Mouse (Mus musculus): ENCODE results near the gene Irf6. TPM values are rescaled to one million over a fixed set of nuclear protein-coding genes. Genes with fewer than 3 reads are reported as not detected.

Gene Irf6
- polyA plus RNA-seq, 1 experiment from 2014 or later = 33.9 TPM

GRCm38 (mm10) chr1:193159613-193160012, 6.7 kb downstream of the Irf6 start:
- Histone ChIP-seq H3K36me3 (ENCODE audit: control insufficient read depth, insufficient read depth, low read length) (no peaks in the 10 kb centered on the region), H3K9me3 (ENCODE audit: control insufficient read depth, low read length) (no peaks in the 10 kb centered on the region), H3K4me3 (ENCODE audit: low read depth, low read length) (no peak overlapping the region), H3K27ac (replicated peaks; ENCODE audit: low read depth, low read length) (no peak overlapping the region), H3K4me1 (ENCODE audit: control insufficient read depth, insufficient read depth, low read length) (peaks cover 25% of the 10 kb centered on the region), H3K9ac (ENCODE audit: low read depth, low read length) (no peak overlapping the region), H3K27me3 (replicated peaks; ENCODE audit: control insufficient read depth, insufficient read depth, low read length) (no peaks in the 10 kb centered on the region; the same call in none of the 2 replicates), H3K4me2 (ENCODE audit: low read depth, low read length) (no peak overlapping the region)
- ATAC-seq (ENCODE audit: low read depth) (no peak), DNase-seq (ENCODE audit: low spot score) (no peak)
- 58% methylated on average over 1 of the region's 1 CpGs for WGBS

DNA sequence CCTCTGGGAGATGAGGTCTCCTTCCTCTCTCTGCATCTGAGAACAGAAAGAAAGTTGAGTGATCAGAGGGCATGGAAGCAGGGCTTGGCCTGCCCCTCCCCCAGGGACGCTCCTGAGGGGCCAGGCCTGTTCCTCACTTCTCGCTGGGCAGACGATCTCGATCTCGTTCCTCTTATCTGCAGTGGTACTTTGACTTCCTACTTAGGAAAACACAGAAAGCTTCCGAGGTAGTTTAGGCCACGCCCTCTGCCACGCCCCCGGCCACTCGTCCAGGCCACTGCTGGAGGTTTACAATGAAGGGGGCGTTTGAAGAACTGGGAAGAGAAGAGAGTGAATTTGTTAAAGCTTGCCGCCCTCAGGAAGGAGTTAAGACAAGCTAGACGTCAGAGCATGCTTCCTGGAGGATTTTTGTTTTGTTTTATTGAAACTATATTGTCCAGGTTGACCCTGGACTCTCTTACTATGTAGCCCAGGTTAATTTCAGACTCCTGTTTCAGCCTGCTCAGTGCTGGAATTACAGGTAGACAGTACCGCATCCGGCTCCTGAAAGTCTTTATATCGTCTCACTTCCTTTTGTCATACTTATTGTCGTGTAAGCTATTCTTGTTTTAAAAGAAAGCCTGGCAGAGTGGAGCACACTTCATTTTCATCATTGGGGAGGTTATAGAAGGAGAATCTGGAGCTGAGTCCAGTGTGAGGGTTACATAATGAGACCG, 7.6 kb downstream of the Irf6 start:
- H3K9ac ChIP-seq (ENCODE audit: low read depth, low read length) = 0 out of 2 replicates have a peak overlapping the region, but pooled peaks have one; percentile 42
- DNase-seq (ENCODE audit: low spot score) (peak; percentile 57), ATAC-seq (ENCODE audit: low read depth) (no peak)
- H3K4me1 ChIP-seq (ENCODE audit: control insufficient read depth, insufficient read depth, low read length) = peaks cover 24% of the 10 kb centered on the region
- H3K4me3 ChIP-seq (ENCODE audit: low read depth, low read length) = peak overlapping the region; percentile 16; the same call in 1 of the 2 replicates
- no peaks in the 10 kb centered on the region for H3K9me3 ChIP-seq (ENCODE audit: control insufficient read depth, low read length)
- no peak overlapping the region for H3K27ac ChIP-seq (replicated peaks; ENCODE audit: low read depth, low read length)
- H3K4me2 ChIP-seq (ENCODE audit: low read depth, low read length) = peak overlapping the region; percentile 48
- no peaks in the 10 kb centered on the region for H3K36me3 ChIP-seq (ENCODE audit: control insufficient read depth, insufficient read depth, low read length)
- H3K27me3 ChIP-seq (replicated peaks; ENCODE audit: control insufficient read depth, insufficient read depth, low read length) = no peaks in the 10 kb centered on the region
- WGBS = 16% methylated on average over 18 of the region's 18 CpGs

GRCm38 (mm10) chr1:193167746-193168145, 14.8 kb downstream of the Irf6 start, which contains the start of gene A130010J15Rik:
A130010J15Rik (plus strand) TSS chr1:193168046.
- DNase-seq (ENCODE audit: low spot score) (no peak), ATAC-seq (ENCODE audit: low read depth) (no peak)
- H3K27ac ChIP-seq (replicated peaks; ENCODE audit: low read depth, low read length) = no peak within 1 kb of the TSS
- H3K4me3 ChIP-seq (ENCODE audit: low read depth, low read length) = no peak within 1 kb of the TSS
- peaks cover 6% of the 10 kb centered on the region for H3K4me1 ChIP-seq (ENCODE audit: control insufficient read depth, insufficient read depth, low read length)
- 96% methylated on average over 3 of the region's 3 CpGs for WGBS
- H3K27me3 ChIP-seq (replicated peaks; ENCODE audit: control insufficient read depth, insufficient read depth, low read length) = no peaks in the 10 kb centered on the region
- H3K36me3 ChIP-seq (ENCODE audit: control insufficient read depth, insufficient read depth, low read length) = no peaks in the 10 kb centered on the region; the same call in 1 of the 2 replicates
- H3K9me3 ChIP-seq (ENCODE audit: control insufficient read depth, low read length) = no peaks in the 10 kb centered on the region
- no peak within 1 kb of the TSS for H3K4me2 ChIP-seq (ENCODE audit: low read depth, low read length)
- H3K9ac ChIP-seq (ENCODE audit: low read depth, low read length) = no peak within 1 kb of the TSS

DNA sequence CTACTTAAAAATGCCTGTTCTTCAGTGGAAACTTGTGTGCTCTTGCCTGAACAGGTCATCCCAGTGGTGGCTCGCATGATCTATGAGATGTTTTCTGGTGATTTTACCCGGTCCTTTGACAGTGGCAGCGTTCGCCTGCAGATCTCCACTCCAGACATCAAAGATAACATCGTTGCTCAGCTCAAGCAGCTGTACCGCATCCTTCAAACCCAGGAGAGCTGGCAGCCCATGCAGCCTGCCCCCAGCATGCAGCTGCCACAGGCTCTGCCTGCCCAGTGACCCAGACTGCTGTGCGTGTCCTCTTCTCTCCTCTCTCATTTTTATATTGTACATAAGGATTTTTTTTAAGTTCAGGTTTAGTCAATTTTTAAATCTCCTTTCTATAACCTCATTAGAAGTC, 16.3 kb downstream of the Irf6 start:
- no peaks in the 10 kb centered on the region for H3K9me3 ChIP-seq (ENCODE audit: control insufficient read depth, low read length)
- no peaks in the 10 kb centered on the region; the same call in 1 of the 2 replicates for H3K36me3 ChIP-seq (ENCODE audit: control insufficient read depth, insufficient read depth, low read length)
- H3K4me2 ChIP-seq (ENCODE audit: low read depth, low read length) = no peak overlapping the region
- H3K4me3 ChIP-seq (ENCODE audit: low read depth, low read length) = no peak overlapping the region
- DNase-seq (ENCODE audit: low spot score) (no peak), ATAC-seq (ENCODE audit: low read depth) (no peak)
- no peaks in the 10 kb centered on the region for H3K27me3 ChIP-seq (replicated peaks; ENCODE audit: control insufficient read depth, insufficient read depth, low read length)
- H3K9ac ChIP-seq (ENCODE audit: low read depth, low read length) = no peak overlapping the region
- no peak overlapping the region for H3K27ac ChIP-seq (replicated peaks; ENCODE audit: low read depth, low read length)
- H3K4me1 ChIP-seq (ENCODE audit: control insufficient read depth, insufficient read depth, low read length) = peaks cover 9% of the 10 kb centered on the region
- 72% methylated on average over 7 of the region's 7 CpGs for WGBS

DNA sequence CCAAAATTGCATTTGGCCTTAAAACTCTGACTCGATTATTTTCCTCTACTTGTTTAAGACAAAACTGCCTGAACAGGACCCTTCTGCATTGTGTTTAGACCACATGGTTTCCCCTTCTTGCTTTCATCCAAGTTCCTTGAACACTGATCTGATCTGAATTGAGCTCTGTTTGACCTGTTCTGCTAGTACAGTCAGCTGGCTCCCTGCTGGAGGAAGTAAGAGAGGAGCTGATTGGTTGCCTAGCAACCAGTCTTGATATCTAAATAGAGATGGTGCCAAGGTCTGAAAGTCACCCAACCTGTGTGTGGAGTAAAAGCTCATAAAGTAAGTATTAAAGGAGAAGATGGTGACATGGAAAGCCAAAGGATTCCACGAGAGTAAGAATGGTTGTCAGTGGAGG, 16.9 kb downstream of the Irf6 start:
- H3K9ac ChIP-seq (ENCODE audit: low read depth, low read length) = no peak overlapping the region
- no peak overlapping the region for H3K4me2 ChIP-seq (ENCODE audit: low read depth, low read length)
- no peaks in the 10 kb centered on the region for H3K27me3 ChIP-seq (replicated peaks; ENCODE audit: control insufficient read depth, insufficient read depth, low read length)
- no peaks in the 10 kb centered on the region for H3K9me3 ChIP-seq (ENCODE audit: control insufficient read depth, low read length)
- H3K4me1 ChIP-seq (ENCODE audit: control insufficient read depth, insufficient read depth, low read length) = peaks cover 15% of the 10 kb centered on the region
- no peak overlapping the region for H3K4me3 ChIP-seq (ENCODE audit: low read depth, low read length)
- ATAC-seq (ENCODE audit: low read depth) (no peak), DNase-seq (ENCODE audit: low spot score) (peak; percentile 87)
- no peak overlapping the region for H3K27ac ChIP-seq (replicated peaks; ENCODE audit: low read depth, low read length)
- WGBS = 68% methylated on average over 2 of the region's 2 CpGs
- H3K36me3 ChIP-seq (ENCODE audit: control insufficient read depth, insufficient read depth, low read length) = no peaks in the 10 kb centered on the region; the same call in 1 of the 2 replicates

- ATAC-seq (ENCODE audit: low read depth) (peak; percentile 98), DNase-seq (ENCODE audit: low spot score) (peak; percentile 99)
- Histone ChIP-seq H3K27ac (replicated peaks; ENCODE audit: low read depth, low read length) (peak overlapping the region; percentile 83), H3K27me3 (replicated peaks; ENCODE audit: control insufficient read depth, insufficient read depth, low read length) (no peaks in the 10 kb centered on the region), H3K9me3 (ENCODE audit: control insufficient read depth, low read length) (no peaks in the 10 kb centered on the region), H3K9ac (ENCODE audit: low read depth, low read length) (peak overlapping the region; percentile 77), H3K36me3 (ENCODE audit: control insufficient read depth, insufficient read depth, low read length) (no peaks in the 10 kb centered on the region; the same call in 1 of the 2 replicates), H3K4me2 (ENCODE audit: low read depth, low read length) (peak overlapping the region; percentile 70), H3K4me1 (ENCODE audit: control insufficient read depth, insufficient read depth, low read length) (peaks cover 20% of the 10 kb centered on the region), H3K4me3 (ENCODE audit: low read depth, low read length) (peak overlapping the region; percentile 61)
- under 1% methylated on average over 48 of the region's 48 CpGs for WGBS
These were observed 20.3 kb downstream of the Irf6 start for GRCm38 (mm10) chr1:193172991-193173809.

DNA sequence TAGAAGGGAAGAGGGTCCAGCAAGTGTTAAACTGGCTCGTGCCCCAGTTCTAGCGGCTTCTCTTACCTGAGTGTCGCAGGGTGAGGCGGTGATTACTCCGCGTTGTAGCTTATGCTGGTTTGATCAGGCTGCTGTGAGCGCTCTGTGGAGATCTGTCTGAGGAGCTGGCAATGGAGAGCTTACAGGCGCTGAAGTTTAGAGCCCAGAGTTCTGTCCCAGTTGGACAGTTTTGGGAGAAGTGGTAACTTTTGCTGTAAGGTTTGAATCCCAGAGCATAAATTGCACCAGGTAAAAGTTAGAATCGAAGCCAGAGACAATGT, 20.9 kb downstream of the Irf6 start:
- DNase-seq (ENCODE audit: low spot score) (no peak), ATAC-seq (ENCODE audit: low read depth) (no peak)
- peaks cover 20% of the 10 kb centered on the region for H3K4me1 ChIP-seq (ENCODE audit: control insufficient read depth, insufficient read depth, low read length)
- H3K9me3 ChIP-seq (ENCODE audit: control insufficient read depth, low read length) = no peaks in the 10 kb centered on the region
- H3K36me3 ChIP-seq (ENCODE audit: control insufficient read depth, insufficient read depth, low read length) = no peaks in the 10 kb centered on the region; the same call in 1 of the 2 replicates
- WGBS = 21% methylated on average over 9 of the region's 9 CpGs
- peak overlapping the region; percentile 77 for H3K9ac ChIP-seq (ENCODE audit: low read depth, low read length)
- no peaks in the 10 kb centered on the region for H3K27me3 ChIP-seq (replicated peaks; ENCODE audit: control insufficient read depth, insufficient read depth, low read length)
- H3K4me3 ChIP-seq (ENCODE audit: low read depth, low read length) = peak overlapping the region; percentile 61
- H3K4me2 ChIP-seq (ENCODE audit: low read depth, low read length) = peak overlapping the region; percentile 70
- peak overlapping the region; percentile 83 for H3K27ac ChIP-seq (replicated peaks; ENCODE audit: low read depth, low read length)

DNA sequence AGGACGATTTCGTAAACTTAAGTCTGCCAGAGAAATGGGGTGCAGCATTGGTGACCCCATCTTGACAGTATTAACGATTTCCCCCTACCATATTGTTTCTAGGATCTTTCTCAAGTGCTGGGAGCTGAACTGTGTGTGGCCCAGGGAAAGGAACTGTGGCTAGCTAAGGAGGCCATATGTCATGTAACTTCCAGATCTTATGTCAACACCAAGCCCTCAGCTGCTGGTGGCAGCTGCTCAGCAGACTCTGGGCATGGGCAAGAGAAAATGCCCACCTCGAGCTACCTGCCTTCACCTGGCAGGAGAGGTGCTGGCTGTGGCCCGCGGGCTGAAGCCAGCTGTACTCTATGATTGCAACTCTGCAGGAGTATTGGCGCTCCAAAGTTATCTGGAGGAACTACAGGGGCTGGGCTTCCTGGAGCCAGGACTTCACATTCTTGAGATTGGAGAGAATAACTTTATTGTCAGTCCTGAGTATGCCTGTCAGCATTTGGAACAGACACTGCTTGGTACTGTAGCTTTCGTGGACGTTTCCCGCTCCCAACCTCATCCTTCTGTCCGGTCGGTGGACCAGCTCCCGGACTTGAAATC, 21.3 kb downstream of the Irf6 start:
- peak overlapping the region; percentile 83; the same call in 1 of the 2 replicates for H3K27ac ChIP-seq (replicated peaks; ENCODE audit: low read depth, low read length)
- ATAC-seq (ENCODE audit: low read depth) (no peak), DNase-seq (ENCODE audit: low spot score) (no peak)
- no peaks in the 10 kb centered on the region for H3K36me3 ChIP-seq (ENCODE audit: control insufficient read depth, insufficient read depth, low read length)
- 88% methylated on average over 13 of the region's 13 CpGs for WGBS
- no peaks in the 10 kb centered on the region for H3K9me3 ChIP-seq (ENCODE audit: control insufficient read depth, low read length)
- H3K4me2 ChIP-seq (ENCODE audit: low read depth, low read length) = peak overlapping the region; percentile 70
- peaks cover 20% of the 10 kb centered on the region for H3K4me1 ChIP-seq (ENCODE audit: control insufficient read depth, insufficient read depth, low read length)
- H3K4me3 ChIP-seq (ENCODE audit: low read depth, low read length) = peak overlapping the region; percentile 61
- H3K27me3 ChIP-seq (replicated peaks; ENCODE audit: control insufficient read depth, insufficient read depth, low read length) = no peaks in the 10 kb centered on the region
- H3K9ac ChIP-seq (ENCODE audit: low read depth, low read length) = peak overlapping the region; percentile 77

Measured in embryonic facial prominence, embryonic 14.5 days (tissue).